Mouse (Mus musculus): Measurements from ENCODE around the gene Prdm11. TPM values are rescaled to one million over a fixed set of nuclear protein-coding genes. Genes with fewer than 3 reads are reported as not detected.
A peak's percentile ranks its signal among the peaks of the same experiment; 100 is the strongest.

The Prdm11 gene
- 5.5 and 7.1 TPM in 2 replicates for polyA plus RNA-seq (2015; fragmentation: Nextera tagmentation; extraction: Ambion mirVana)

- H3K9ac ChIP-seq = peak within 1 kb of the TSS; percentile 97
- peak; percentile 16; the same call in 1 of the 2 replicates for ATAC-seq (replicated peaks; ENCODE audit: low FRiP score)
- under 1% methylated on average over 72 of the region's 90 CpGs for WGBS
Measured at GRCm38 (mm10) chr2:93045818-93046508, at the start of gene Prdm11. Gene Prdm11 (minus strand): TSS chr2:93046167.

DNA sequence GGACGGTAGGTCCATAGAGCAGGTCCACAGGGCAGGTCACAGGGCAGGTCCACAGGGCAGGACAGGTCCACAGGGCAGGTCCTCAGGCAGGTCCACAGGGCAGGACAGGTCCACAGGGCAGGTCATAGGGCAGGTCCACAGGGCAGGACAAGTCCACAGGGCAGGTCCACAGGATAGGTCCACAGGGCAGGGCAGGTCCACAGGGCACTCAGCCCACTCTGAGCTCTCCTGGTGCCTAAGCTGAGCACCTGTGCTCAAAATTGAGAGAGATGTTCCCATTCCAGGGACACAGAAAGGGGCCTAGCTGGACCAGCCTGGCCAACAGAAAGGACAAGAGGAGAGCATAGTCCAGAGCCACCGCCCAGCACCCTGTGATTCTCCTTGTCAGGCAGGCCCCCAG, 46.4 kb upstream of the Prdm11 start:
- H3K4me3 ChIP-seq (replicated peaks) = no peak overlapping the region
- peaks cover 16% of the 10 kb centered on the region; the same call in 1 of the 2 replicates for H3K4me1 ChIP-seq
- no peak overlapping the region for H3K27ac ChIP-seq
- H3K9ac ChIP-seq = no peak overlapping the region
- no peaks in the 10 kb centered on the region for H3K9me3 ChIP-seq (replicated peaks)
- no peaks in the 10 kb centered on the region for H3K36me3 ChIP-seq
- 76% methylated on average over 2 of the region's 2 CpGs for WGBS
- no peak overlapping the region for H3K4me2 ChIP-seq
- ATAC-seq (replicated peaks; ENCODE audit: low FRiP score) = 0 out of 2 replicates have a peak, but pooled peaks have one; percentile 30
- H3K27me3 ChIP-seq = no peaks in the 10 kb centered on the region

More at GRCm38 (mm10) chr2:93045818-93046508, at the start of gene Prdm11:
- Histone ChIP-seq H3K4me1 (peaks cover 53% of the 10 kb centered on the region), H3K27ac (peak within 1 kb of the TSS; percentile 94), H3K4me3 (replicated peaks) (peak within 1 kb of the TSS; percentile 86), H3K27me3 (no peaks in the 10 kb centered on the region), H3K9me3 (replicated peaks) (no peaks in the 10 kb centered on the region), H3K4me2 (peak within 1 kb of the TSS; percentile 66), H3K36me3 (0 out of 2 replicates have a peak, but pooled peaks cover 8% of the 10 kb centered on the region)

DNA sequence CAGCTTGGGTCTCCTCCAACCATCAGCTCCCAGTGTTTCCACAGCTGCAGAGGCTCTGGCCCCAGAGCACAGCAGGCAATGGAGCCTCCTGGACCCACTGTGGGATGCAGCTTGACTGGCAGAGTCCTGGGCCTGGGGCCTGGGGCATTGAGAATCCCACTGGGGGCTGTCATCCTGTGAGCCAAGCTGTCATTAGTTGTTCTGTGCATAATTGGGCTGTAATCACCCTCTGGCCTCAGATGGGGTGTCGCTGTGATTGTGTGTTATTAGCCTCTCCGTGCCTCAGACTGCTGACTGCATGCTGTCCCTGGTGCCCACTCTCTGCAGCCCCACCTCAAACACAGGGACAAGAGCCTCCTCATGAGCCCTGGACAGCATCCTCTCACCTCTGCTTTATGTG, 45.7 kb upstream of the Prdm11 start:
- H3K9ac ChIP-seq = no peak overlapping the region
- H3K4me2 ChIP-seq = no peak overlapping the region
- H3K27ac ChIP-seq = no peak overlapping the region
- H3K36me3 ChIP-seq = no peaks in the 10 kb centered on the region
- 32% methylated on average over 2 of the region's 2 CpGs for WGBS
- no peak overlapping the region for H3K4me3 ChIP-seq (replicated peaks)
- no peak for ATAC-seq (replicated peaks; ENCODE audit: low FRiP score)
- no peaks in the 10 kb centered on the region for H3K27me3 ChIP-seq
- H3K9me3 ChIP-seq (replicated peaks) = no peaks in the 10 kb centered on the region
- H3K4me1 ChIP-seq = peaks cover 16% of the 10 kb centered on the region; the same call in 1 of the 2 replicates

DNA sequence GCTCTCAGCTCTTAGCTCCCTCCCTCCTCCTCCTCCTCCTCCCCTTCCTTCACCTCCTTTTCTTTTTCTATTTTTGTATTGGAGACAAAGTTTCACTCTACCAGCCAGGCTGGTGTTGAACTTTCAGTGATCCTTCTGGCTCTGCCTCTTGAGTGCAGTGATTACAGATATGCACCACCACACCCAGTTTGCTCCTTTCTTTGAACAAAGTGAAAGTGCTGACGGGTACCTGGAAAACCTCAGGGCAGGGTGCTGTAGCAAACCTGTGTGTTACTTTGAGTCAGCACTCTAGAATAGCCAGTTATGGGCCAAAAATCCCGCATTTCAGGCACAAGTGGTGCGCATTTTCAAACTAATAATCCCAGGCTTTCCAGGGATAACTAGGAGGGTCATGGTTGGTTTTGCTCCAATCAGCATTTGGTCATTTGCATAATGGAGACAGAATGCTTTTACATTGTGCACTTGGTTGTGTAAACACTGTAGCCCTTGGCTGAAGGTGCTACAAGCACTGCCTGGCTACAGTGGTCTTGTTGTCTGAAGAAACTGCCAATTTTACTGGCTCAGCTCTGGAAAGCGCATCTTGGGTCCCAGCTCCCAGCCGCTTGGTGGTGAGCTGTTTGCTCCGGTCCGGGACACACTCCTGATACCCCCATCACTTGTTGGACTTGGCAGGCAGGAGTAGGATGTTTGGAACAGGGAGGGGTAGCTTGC, 43.6 kb upstream of the Prdm11 start:
- H3K27ac ChIP-seq = no peak overlapping the region
- no peak overlapping the region for H3K4me2 ChIP-seq
- no peak overlapping the region for H3K4me3 ChIP-seq (replicated peaks)
- WGBS = 70% methylated on average over 7 of the region's 7 CpGs
- no peaks in the 10 kb centered on the region for H3K9me3 ChIP-seq (replicated peaks)
- no peaks in the 10 kb centered on the region for H3K27me3 ChIP-seq
- ATAC-seq (replicated peaks; ENCODE audit: low FRiP score) = no peak
- no peaks in the 10 kb centered on the region for H3K36me3 ChIP-seq
- H3K4me1 ChIP-seq = peaks cover 16% of the 10 kb centered on the region; the same call in 1 of the 2 replicates
- no peak overlapping the region for H3K9ac ChIP-seq

GRCm38 (mm10) chr2:93088006-93088405, 42.0 kb upstream of the Prdm11 start:
- no peak overlapping the region for H3K4me2 ChIP-seq
- H3K9ac ChIP-seq = no peak overlapping the region
- H3K27ac ChIP-seq = no peak overlapping the region; the same call in 1 of the 2 replicates
- ATAC-seq (replicated peaks; ENCODE audit: low FRiP score) = no peak
- H3K9me3 ChIP-seq (replicated peaks) = no peaks in the 10 kb centered on the region
- H3K4me1 ChIP-seq = peaks cover 22% of the 10 kb centered on the region
- no peaks in the 10 kb centered on the region for H3K36me3 ChIP-seq
- H3K27me3 ChIP-seq = no peaks in the 10 kb centered on the region
- H3K4me3 ChIP-seq (replicated peaks) = no peak overlapping the region
- 42% methylated on average over 7 of the region's 7 CpGs for WGBS

GRCm38 (mm10) chr2:93085291-93086027, 39.5 kb upstream of the Prdm11 start:
- H3K9ac ChIP-seq = no peak overlapping the region
- H3K27me3 ChIP-seq = no peaks in the 10 kb centered on the region
- no peak for ATAC-seq (replicated peaks; ENCODE audit: low FRiP score)
- H3K36me3 ChIP-seq = no peaks in the 10 kb centered on the region
- no peak overlapping the region for H3K27ac ChIP-seq
- WGBS = 74% methylated on average over 8 of the region's 8 CpGs
- H3K9me3 ChIP-seq (replicated peaks) = no peaks in the 10 kb centered on the region
- H3K4me2 ChIP-seq = no peak overlapping the region
- H3K4me3 ChIP-seq (replicated peaks) = no peak overlapping the region
- H3K4me1 ChIP-seq = peaks cover 30% of the 10 kb centered on the region

DNA sequence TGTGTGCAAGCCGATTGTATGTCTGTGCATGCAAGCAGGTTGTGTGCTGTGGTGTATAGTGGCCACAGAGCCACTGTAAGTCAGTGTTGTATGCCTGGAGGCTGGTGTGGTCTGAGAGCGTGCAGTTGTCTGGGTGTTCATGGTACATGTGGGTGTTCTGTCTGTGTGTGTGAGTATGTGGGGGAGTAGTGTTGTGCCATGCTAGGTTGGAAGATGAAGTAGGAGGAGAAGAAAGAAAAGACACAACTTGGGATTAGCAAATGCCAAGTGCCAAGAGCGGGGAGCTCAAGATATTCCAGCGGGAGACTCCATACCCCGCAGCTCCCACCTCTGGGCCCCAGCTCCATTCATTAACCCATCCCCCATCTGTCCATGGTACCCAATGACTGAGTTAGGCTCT, 38.5 kb upstream of the Prdm11 start:
- no peak for ATAC-seq (replicated peaks; ENCODE audit: low FRiP score)
- no peak overlapping the region for H3K9ac ChIP-seq
- no peaks in the 10 kb centered on the region for H3K9me3 ChIP-seq (replicated peaks)
- no peak overlapping the region for H3K4me2 ChIP-seq
- H3K36me3 ChIP-seq = no peaks in the 10 kb centered on the region
- peaks cover 27% of the 10 kb centered on the region for H3K4me1 ChIP-seq
- no peak overlapping the region for H3K4me3 ChIP-seq (replicated peaks)
- 85% methylated on average over 5 of the region's 5 CpGs for WGBS
- no peak overlapping the region for H3K27ac ChIP-seq
- no peaks in the 10 kb centered on the region for H3K27me3 ChIP-seq

GRCm38 (mm10) chr2:93083317-93083716, 37.4 kb upstream of the Prdm11 start:
- 0 out of 2 replicates have a peak, but pooled peaks have one; percentile 27 for ATAC-seq (replicated peaks; ENCODE audit: low FRiP score)
- Histone ChIP-seq H3K27me3 (no peaks in the 10 kb centered on the region), H3K27ac (peak overlapping the region; percentile 69), H3K4me3 (replicated peaks) (no peak overlapping the region), H3K4me2 (no peak overlapping the region), H3K36me3 (no peaks in the 10 kb centered on the region), H3K9ac (no peak overlapping the region), H3K9me3 (replicated peaks) (no peaks in the 10 kb centered on the region), H3K4me1 (peaks cover 25% of the 10 kb centered on the region)
- WGBS = 33% methylated on average over 4 of the region's 4 CpGs

DNA sequence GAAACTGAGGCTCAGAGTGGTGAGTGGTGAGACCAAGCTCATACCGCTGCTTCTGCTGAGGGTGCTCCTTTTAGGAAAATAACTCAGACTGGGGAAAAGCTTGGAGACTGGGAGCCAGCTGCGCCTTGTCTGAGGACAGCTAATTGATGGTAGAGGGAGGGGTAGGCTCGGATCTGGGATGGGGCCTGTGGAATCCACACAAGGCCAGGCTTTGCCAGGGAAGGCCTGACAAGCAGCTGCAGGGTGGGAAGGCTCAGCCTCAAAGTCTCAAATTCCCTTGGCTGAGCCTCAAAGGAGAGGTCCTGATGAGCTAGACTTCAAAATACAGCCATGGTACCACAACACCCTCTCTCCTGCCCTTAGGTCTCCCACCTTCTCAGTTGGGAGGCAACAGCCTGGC, 36.9 kb upstream of the Prdm11 start:
- Histone ChIP-seq H3K36me3 (no peaks in the 10 kb centered on the region), H3K9me3 (replicated peaks) (no peaks in the 10 kb centered on the region), H3K9ac (no peak overlapping the region), H3K27me3 (no peaks in the 10 kb centered on the region), H3K4me3 (replicated peaks) (no peak overlapping the region), H3K27ac (peak overlapping the region; percentile 69), H3K4me1 (peaks cover 25% of the 10 kb centered on the region), H3K4me2 (no peak overlapping the region)
- ATAC-seq (replicated peaks; ENCODE audit: low FRiP score) = peak; percentile 78
- 22% methylated on average over 3 of the region's 3 CpGs for WGBS

DNA sequence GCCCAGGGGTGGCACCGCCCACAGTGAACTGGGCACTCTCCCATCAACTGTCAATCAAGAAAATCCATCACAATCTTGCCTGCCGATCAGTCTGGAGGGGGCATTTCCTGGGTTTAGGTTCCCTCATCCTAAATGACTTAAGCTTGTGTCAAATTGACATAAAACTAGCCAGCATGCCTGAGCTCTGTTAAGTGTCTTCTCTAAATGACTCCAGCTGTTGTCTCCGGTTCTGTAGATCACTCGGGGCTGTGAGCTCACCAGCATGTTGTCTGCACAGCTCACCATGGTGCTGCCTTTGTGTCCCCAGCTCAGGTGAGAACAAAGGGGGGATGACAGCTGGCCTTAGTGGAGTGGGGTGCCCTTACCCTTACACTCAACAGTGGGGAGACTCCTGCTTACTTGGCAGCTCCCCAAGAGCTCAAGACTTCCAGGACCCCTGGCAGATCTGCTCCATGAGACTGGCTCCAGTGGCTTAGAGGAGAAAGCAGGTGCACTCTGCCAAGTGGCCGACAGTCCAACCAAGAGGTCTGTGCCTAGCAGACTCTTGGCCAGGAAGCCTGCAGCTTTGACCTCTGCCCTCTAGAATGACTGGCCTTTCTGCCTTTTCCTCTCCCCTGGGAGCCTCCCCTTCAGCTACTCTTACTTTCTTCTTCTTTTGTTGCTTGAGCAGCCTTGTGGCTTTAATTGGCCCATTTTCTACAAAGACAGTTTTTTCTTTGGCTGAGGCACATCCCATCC, 35.1 kb upstream of the Prdm11 start:
- Histone ChIP-seq H3K27ac (0 out of 2 replicates have a peak overlapping the region, but pooled peaks have one; percentile 22), H3K4me3 (replicated peaks) (no peak overlapping the region), H3K27me3 (no peaks in the 10 kb centered on the region), H3K36me3 (no peaks in the 10 kb centered on the region), H3K9ac (no peak overlapping the region), H3K4me2 (no peak overlapping the region), H3K4me1 (peaks cover 25% of the 10 kb centered on the region), H3K9me3 (replicated peaks) (no peaks in the 10 kb centered on the region)
- ATAC-seq (replicated peaks; ENCODE audit: low FRiP score) = no peak
- WGBS = 46% methylated on average over 5 of the region's 5 CpGs

DNA sequence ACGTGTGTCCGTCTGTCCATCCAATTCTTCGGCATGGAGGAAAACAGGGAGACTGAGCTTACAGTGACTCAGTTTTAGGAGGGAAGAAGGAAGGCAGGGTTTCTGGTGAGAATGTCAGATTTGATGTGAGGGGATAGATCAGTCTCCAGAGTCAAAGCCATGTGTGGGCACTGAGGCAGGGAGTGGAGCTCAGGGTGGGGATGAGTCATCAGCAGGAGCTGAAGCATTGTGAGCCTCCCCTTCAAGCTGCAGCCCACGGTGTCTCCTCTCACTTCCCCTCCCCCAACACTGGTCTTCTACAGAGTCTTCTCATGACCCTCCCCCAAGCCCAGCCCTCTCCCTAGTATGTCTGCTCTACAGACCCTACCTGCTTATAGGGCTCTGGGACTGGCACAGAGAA, 33.4 kb upstream of the Prdm11 start:
- Histone ChIP-seq H3K4me1 (peaks cover 25% of the 10 kb centered on the region), H3K27ac (no peak overlapping the region)
- ATAC-seq (replicated peaks; ENCODE audit: low FRiP score) = no peak

More for the DNA sequence above, 33.4 kb upstream of the Prdm11 start:
- no peak overlapping the region for H3K4me2 ChIP-seq
- H3K36me3 ChIP-seq = no peaks in the 10 kb centered on the region
- no peaks in the 10 kb centered on the region for H3K27me3 ChIP-seq
- H3K9me3 ChIP-seq (replicated peaks) = no peaks in the 10 kb centered on the region
- no peak overlapping the region for H3K4me3 ChIP-seq (replicated peaks)
- WGBS = 73% methylated on average over 4 of the region's 4 CpGs
- no peak overlapping the region for H3K9ac ChIP-seq
